Mouse (Mus musculus): Measurements from ENCODE around the gene Skor1. TPM values are rescaled to one million over a fixed set of nuclear protein-coding genes. Genes with fewer than 3 reads are reported as not detected.

The Skor1 gene
- polyA plus RNA-seq, 1 experiment from 2014 or later: not detected

GRCm38 (mm10) chr9:63178296-63178695, 29.5 kb upstream of the Skor1 start:
- Histone ChIP-seq H3K4me1 (no peaks in the 10 kb centered on the region), H3K4me2 (no peak overlapping the region), H3K27me3 (replicated peaks) (no peaks in the 10 kb centered on the region), H3K27ac (no peak overlapping the region), H3K36me3 (no peaks in the 10 kb centered on the region), H3K4me3 (replicated peaks) (no peak overlapping the region), H3K9me3 (no peaks in the 10 kb centered on the region), H3K9ac (no peak overlapping the region)
- no peak for ATAC-seq (ENCODE audit: insufficient read depth, low FRiP score, low read depth)
- 76% methylated on average over 8 of the region's 8 CpGs for WGBS

- Histone ChIP-seq H3K4me2 (no peak overlapping the region), H3K36me3 (no peaks in the 10 kb centered on the region), H3K9me3 (no peaks in the 10 kb centered on the region), H3K4me3 (replicated peaks) (no peak overlapping the region), H3K9ac (no peak overlapping the region), H3K27me3 (replicated peaks) (no peaks in the 10 kb centered on the region), H3K4me1 (no peaks in the 10 kb centered on the region), H3K27ac (no peak overlapping the region)
- 83% methylated on average over 8 of the region's 8 CpGs for WGBS
- no peak for ATAC-seq (ENCODE audit: insufficient read depth, low FRiP score, low read depth)
Measured at GRCm38 (mm10) chr9:63174001-63174721, 25.4 kb upstream of the Skor1 start.

- Histone ChIP-seq H3K4me3 (replicated peaks) (no peak overlapping the region), H3K27ac (no peak overlapping the region), H3K4me1 (no peaks in the 10 kb centered on the region), H3K36me3 (no peaks in the 10 kb centered on the region), H3K9me3 (no peaks in the 10 kb centered on the region), H3K9ac (no peak overlapping the region), H3K4me2 (no peak overlapping the region), H3K27me3 (replicated peaks) (no peaks in the 10 kb centered on the region)
- no peak for ATAC-seq (ENCODE audit: insufficient read depth, low FRiP score, low read depth)
- 29% methylated on average over 2 of the region's 2 CpGs for WGBS
Measured at GRCm38 (mm10) chr9:63171951-63172350, 23.2 kb upstream of the Skor1 start.

GRCm38 (mm10) chr9:63169127-63169526, 20.4 kb upstream of the Skor1 start:
- H3K4me2 ChIP-seq: no peak overlapping the region
- H3K27me3 ChIP-seq (replicated peaks): no peaks in the 10 kb centered on the region
- no peaks in the 10 kb centered on the region for H3K9me3 ChIP-seq
- no peak for ATAC-seq (ENCODE audit: insufficient read depth, low FRiP score, low read depth)
- H3K4me3 ChIP-seq (replicated peaks): no peak overlapping the region
- H3K4me1 ChIP-seq: no peaks in the 10 kb centered on the region
- no peak overlapping the region for H3K27ac ChIP-seq
- 75% methylated on average over 1 of the region's 1 CpGs for WGBS
- no peaks in the 10 kb centered on the region for H3K36me3 ChIP-seq
- no peak overlapping the region for H3K9ac ChIP-seq

GRCm38 (mm10) chr9:63165070-63165469, 16.3 kb upstream of the Skor1 start:
- no peaks in the 10 kb centered on the region for H3K9me3 ChIP-seq
- H3K4me1 ChIP-seq: no peaks in the 10 kb centered on the region
- H3K27ac ChIP-seq: no peak overlapping the region
- no peaks in the 10 kb centered on the region for H3K27me3 ChIP-seq (replicated peaks)
- no peaks in the 10 kb centered on the region for H3K36me3 ChIP-seq
- no peak overlapping the region for H3K4me3 ChIP-seq (replicated peaks)
- H3K4me2 ChIP-seq: no peak overlapping the region
- ATAC-seq (ENCODE audit: insufficient read depth, low FRiP score, low read depth): no peak
- WGBS: 50% methylated on average over 9 of the region's 9 CpGs
- H3K9ac ChIP-seq: no peak overlapping the region

GRCm38 (mm10) chr9:63163756-63164155, 15.0 kb upstream of the Skor1 start:
- WGBS: 74% methylated on average over 8 of the region's 8 CpGs
- H3K9ac ChIP-seq: no peak overlapping the region
- no peak for ATAC-seq (ENCODE audit: insufficient read depth, low FRiP score, low read depth)

GRCm38 (mm10) chr9:63151949-63152348, 3.2 kb upstream of the Skor1 start:
- no peak for ATAC-seq (ENCODE audit: insufficient read depth, low FRiP score, low read depth)
- whole genome bisulfite sequencing: 29% methylated on average over 14 of the region's 14 CpGs
- Histone ChIP-seq H3K27me3 (replicated peaks) (peaks cover 72% of the 10 kb centered on the region), H3K4me1 (peaks cover 20% of the 10 kb centered on the region), H3K36me3 (no peaks in the 10 kb centered on the region), H3K27ac (no peak overlapping the region), H3K9ac (no peak overlapping the region), H3K4me3 (replicated peaks) (no peak overlapping the region), H3K4me2 (no peak overlapping the region), H3K9me3 (no peaks in the 10 kb centered on the region; the same call in 1 of the 2 replicates)

More at GRCm38 (mm10) chr9:63163756-63164155, 15.0 kb upstream of the Skor1 start:
- H3K4me3 ChIP-seq (replicated peaks): no peak overlapping the region
- no peak overlapping the region for H3K27ac ChIP-seq
- no peak overlapping the region for H3K4me2 ChIP-seq
- no peaks in the 10 kb centered on the region for H3K4me1 ChIP-seq
- H3K9me3 ChIP-seq: no peaks in the 10 kb centered on the region
- H3K27me3 ChIP-seq (replicated peaks): 0 out of 2 replicates have a peak, but pooled peaks cover 2% of the 10 kb centered on the region
- H3K36me3 ChIP-seq: no peaks in the 10 kb centered on the region

- peaks cover 79% of the 10 kb centered on the region for H3K27me3 ChIP-seq (replicated peaks)
- no peaks in the 10 kb centered on the region for H3K36me3 ChIP-seq
- no peaks in the 10 kb centered on the region; the same call in 1 of the 2 replicates for H3K9me3 ChIP-seq
- H3K4me1 ChIP-seq: peaks cover 26% of the 10 kb centered on the region
- no peak for ATAC-seq (ENCODE audit: insufficient read depth, low FRiP score, low read depth)
- H3K9ac ChIP-seq: no peak overlapping the region
- H3K4me2 ChIP-seq: no peak overlapping the region
- no peak overlapping the region for H3K27ac ChIP-seq
- no peak overlapping the region for H3K4me3 ChIP-seq (replicated peaks)
- WGBS: 2% methylated on average over 20 of the region's 20 CpGs
Measured at GRCm38 (mm10) chr9:63151072-63151870, 2.5 kb upstream of the Skor1 start.

GRCm38 (mm10) chr9:63150086-63150800, 1.5 kb upstream of the Skor1 start:
- H3K4me3 ChIP-seq (replicated peaks): no peak overlapping the region
- peaks cover 90% of the 10 kb centered on the region for H3K27me3 ChIP-seq (replicated peaks)
- H3K4me1 ChIP-seq: peaks cover 36% of the 10 kb centered on the region
- no peaks in the 10 kb centered on the region; the same call in 1 of the 2 replicates for H3K9me3 ChIP-seq
- H3K27ac ChIP-seq: no peak overlapping the region
- H3K36me3 ChIP-seq: no peaks in the 10 kb centered on the region
- no peak overlapping the region for H3K9ac ChIP-seq
- 4% methylated on average over 26 of the region's 27 CpGs for WGBS
- no peak for ATAC-seq (ENCODE audit: insufficient read depth, low FRiP score, low read depth)
- no peak overlapping the region for H3K4me2 ChIP-seq

- no peak for ATAC-seq (ENCODE audit: insufficient read depth, low FRiP score, low read depth)
- under 1% methylated on average over 20 of the region's 20 CpGs for WGBS
- no peaks in the 10 kb centered on the region for H3K36me3 ChIP-seq
- H3K9ac ChIP-seq: no peak overlapping the region
- no peaks in the 10 kb centered on the region; the same call in 1 of the 2 replicates for H3K9me3 ChIP-seq
- H3K27me3 ChIP-seq (replicated peaks): peaks cover 95% of the 10 kb centered on the region
- peaks cover 45% of the 10 kb centered on the region for H3K4me1 ChIP-seq
- peak overlapping the region; percentile 43 for H3K4me3 ChIP-seq (replicated peaks)
- H3K4me2 ChIP-seq: peak overlapping the region; percentile 80
- no peak overlapping the region for H3K27ac ChIP-seq
Measured at GRCm38 (mm10) chr9:63149372-63149766, 608 bp upstream of the Skor1 start.

GRCm38 (mm10) chr9:63147786-63148409, 863 bp downstream of the Skor1 start:
- no peak overlapping the region for H3K27ac ChIP-seq
- WGBS: 2% methylated on average over 14 of the region's 14 CpGs
- no peaks in the 10 kb centered on the region for H3K36me3 ChIP-seq
- H3K4me1 ChIP-seq: peaks cover 55% of the 10 kb centered on the region
- H3K9me3 ChIP-seq: no peaks in the 10 kb centered on the region
- peaks cover 100% of the 10 kb centered on the region for H3K27me3 ChIP-seq (replicated peaks)
- no peak overlapping the region for H3K4me3 ChIP-seq (replicated peaks)
- H3K4me2 ChIP-seq: peak overlapping the region; percentile 80
- no peak overlapping the region for H3K9ac ChIP-seq
- ATAC-seq (ENCODE audit: insufficient read depth, low FRiP score, low read depth): no peak

Data from stomach, embryonic 15.5 days (tissue).